Mouse (Mus musculus) lung, embryonic 15.5 days (tissue): ENCODE data around the gene Map1b. TPM values are rescaled to one million over a fixed set of nuclear protein-coding genes. Genes with fewer than 3 reads are reported as not detected.

Source experiments
- ATAC-seq: fragments of 200-750 bp; cut with Nextera tagmentation; 2 replicates; pipeline ENCODE4 v1.8.0; 2017; ENCODE audit warnings: moderate number of reproducible peaks, borderline replicate concordance; ENCODE audit not compliant: low FRiP score, low TSS enrichment; ENCODE audit errors: extremely low read depth
- H3K27ac ChIP-seq: fragments of 300-500 bp; sonication (generic); 2 replicates; pipeline ENCODE4 v1.5.1; 2015; ENCODE audit warnings: moderate library complexity, mild to moderate bottlenecking, inconsistent platforms
- H3K27me3 ChIP-seq: fragments of 300-500 bp; sonication (generic); 2 replicates; pipeline ENCODE4 v1.6.1; 2015; ENCODE audit warnings: inconsistent platforms
- H3K36me3 ChIP-seq: fragments of 300-500 bp; sonication (generic); 2 replicates; pipeline ENCODE4 v1.6.1; 2015; ENCODE audit warnings: inconsistent platforms
- H3K4me1 ChIP-seq: fragments of 300-500 bp; sonication (generic); 2 replicates; pipeline ENCODE4 v1.6.1; 2015; ENCODE audit warnings: inconsistent platforms
- H3K4me2 ChIP-seq: fragments of 300-500 bp; sonication (generic); 2 replicates; pipeline ENCODE4 v1.6.1; 2015; ENCODE audit warnings: inconsistent platforms, mild to moderate bottlenecking, moderate library complexity
- H3K4me3 ChIP-seq: fragments of 300-500 bp; sonication (generic); 2 replicates; pipeline ENCODE4 v1.5.1; 2015; ENCODE audit warnings: mild to moderate bottlenecking, inconsistent platforms
- H3K9ac ChIP-seq: fragments of 300-500 bp; sonication (generic); 2 replicates; pipeline ENCODE4 v1.6.1; 2015; ENCODE audit warnings: inconsistent platforms
- H3K9me3 ChIP-seq: fragments of 300-500 bp; sonication (generic); 2 replicates; pipeline ENCODE4 v1.6.1; 2016; ENCODE audit warnings: inconsistent platforms
- WGBS: fragments of 180-500 bp; shearing (Covaris S2); methylation state at CpG from one replicate; pipeline ENCODE4 v1.1.7; 2015; 5-methylcytosine and 5-hydroxymethylcytosine counted together
- polyA plus RNA-seq: library from polyadenylated mRNA; unstranded; fragments of >200 nt; fragmentation: Nextera tagmentation; extraction: Ambion mirVana; gene quantifications from 2 replicates; pipeline ENCODE4 v1.2.1, GENCODE M21; 2015

The Map1b gene
- polyA plus RNA-seq, 1 experiment from 2014 or later = 76.4 TPM

GRCm38 (mm10) chr13:99483433-99483832, 32.9 kb downstream of the Map1b start:
- Histone ChIP-seq H3K9me3 (no peaks in the 10 kb centered on the region), H3K27ac (peak overlapping the region; percentile 32; the same call in 1 of the 2 replicates), H3K4me2 (no peak overlapping the region), H3K9ac (no peak overlapping the region), H3K4me1 (peaks cover 17% of the 10 kb centered on the region), H3K27me3 (no peaks in the 10 kb centered on the region), H3K36me3 (no peaks in the 10 kb centered on the region), H3K4me3 (no peak overlapping the region)
- ATAC-seq = peak; percentile 71; the same call in 1 of the 2 replicates

- Histone ChIP-seq H3K27ac (peak overlapping the region; percentile 54), H3K36me3 (no peaks in the 10 kb centered on the region), H3K4me3 (no peak overlapping the region), H3K4me2 (0 out of 2 replicates have a peak overlapping the region, but pooled peaks have one; percentile 12), H3K9me3 (no peaks in the 10 kb centered on the region), H3K27me3 (no peaks in the 10 kb centered on the region), H3K9ac (no peak overlapping the region), H3K4me1 (peaks cover 23% of the 10 kb centered on the region)
- whole genome bisulfite sequencing = 10% methylated on average over 6 of the region's 6 CpGs
- ATAC-seq = no peak; the same call in 1 of the 2 replicates
Observed at GRCm38 (mm10) chr13:99475488-99475887, 40.9 kb downstream of the Map1b start.

GRCm38 (mm10) chr13:99475033-99475432, 41.3 kb downstream of the Map1b start:
- no peak for ATAC-seq
- H3K36me3 ChIP-seq = no peaks in the 10 kb centered on the region
- H3K27ac ChIP-seq = no peak overlapping the region
- H3K4me1 ChIP-seq = peaks cover 23% of the 10 kb centered on the region
- H3K4me2 ChIP-seq = no peak overlapping the region
- no peak overlapping the region for H3K4me3 ChIP-seq
- H3K9me3 ChIP-seq = no peaks in the 10 kb centered on the region
- H3K27me3 ChIP-seq = no peaks in the 10 kb centered on the region
- 20% methylated on average over 5 of the region's 5 CpGs for WGBS
- H3K9ac ChIP-seq = no peak overlapping the region

- ATAC-seq = peak; percentile 66; the same call in 1 of the 2 replicates
- no peaks in the 10 kb centered on the region for H3K36me3 ChIP-seq
- 64% methylated on average over 7 of the region's 7 CpGs for WGBS
- H3K9me3 ChIP-seq = no peaks in the 10 kb centered on the region
- H3K9ac ChIP-seq = no peak overlapping the region
- H3K27ac ChIP-seq = no peak overlapping the region
- no peak overlapping the region for H3K4me2 ChIP-seq
- peaks cover 23% of the 10 kb centered on the region for H3K4me1 ChIP-seq
- no peaks in the 10 kb centered on the region for H3K27me3 ChIP-seq
- no peak overlapping the region for H3K4me3 ChIP-seq
Observed at GRCm38 (mm10) chr13:99474108-99474507, 42.2 kb downstream of the Map1b start.

- no peaks in the 10 kb centered on the region for H3K36me3 ChIP-seq
- peaks cover 32% of the 10 kb centered on the region for H3K4me1 ChIP-seq
- no peak for ATAC-seq
- H3K4me3 ChIP-seq = no peak overlapping the region
- H3K9ac ChIP-seq = no peak overlapping the region
- H3K27me3 ChIP-seq = no peaks in the 10 kb centered on the region
- H3K9me3 ChIP-seq = no peaks in the 10 kb centered on the region
- H3K4me2 ChIP-seq = no peak overlapping the region
- 76% methylated on average over 9 of the region's 9 CpGs for WGBS
- H3K27ac ChIP-seq = no peak overlapping the region
Observed at GRCm38 (mm10) chr13:99472028-99472427, 44.3 kb downstream of the Map1b start.

GRCm38 (mm10) chr13:99470084-99470483, 46.3 kb downstream of the Map1b start:
- H3K36me3 ChIP-seq = no peaks in the 10 kb centered on the region
- 89% methylated on average over 7 of the region's 7 CpGs for WGBS
- H3K9me3 ChIP-seq = no peaks in the 10 kb centered on the region
- no peak for ATAC-seq
- no peaks in the 10 kb centered on the region for H3K27me3 ChIP-seq
- peaks cover 32% of the 10 kb centered on the region for H3K4me1 ChIP-seq
- H3K27ac ChIP-seq = no peak overlapping the region
- no peak overlapping the region for H3K4me3 ChIP-seq
- H3K9ac ChIP-seq = no peak overlapping the region
- no peak overlapping the region for H3K4me2 ChIP-seq

DNA sequence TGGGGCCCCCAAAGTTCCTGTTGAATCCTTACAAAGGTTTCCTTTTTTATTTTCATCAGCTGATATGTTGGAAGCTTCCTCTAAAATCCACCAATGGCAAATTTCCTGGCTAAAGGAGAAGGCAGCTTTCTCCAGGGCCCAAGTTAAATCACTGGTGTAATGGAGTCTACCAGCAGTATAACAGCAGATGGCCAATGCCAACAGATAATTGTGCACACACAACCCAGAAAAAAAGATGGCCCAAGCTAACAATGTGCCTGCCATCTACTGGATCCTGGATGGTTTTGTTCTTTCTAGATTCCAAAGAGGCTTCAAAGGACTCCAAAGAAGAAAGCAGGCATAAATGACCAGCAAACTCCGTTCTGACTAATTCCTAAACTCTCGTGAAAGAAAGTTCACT, 48.1 kb downstream of the Map1b start:
- Histone ChIP-seq H3K4me2 (no peak overlapping the region), H3K27me3 (no peaks in the 10 kb centered on the region), H3K36me3 (no peaks in the 10 kb centered on the region), H3K4me1 (peaks cover 20% of the 10 kb centered on the region), H3K9ac (no peak overlapping the region), H3K27ac (no peak overlapping the region; the same call in 1 of the 2 replicates), H3K9me3 (no peaks in the 10 kb centered on the region), H3K4me3 (no peak overlapping the region)
- ATAC-seq = no peak
- WGBS = 83% methylated on average over 2 of the region's 2 CpGs

GRCm38 (mm10) chr13:99466811-99467315, 49.5 kb downstream of the Map1b start:
- no peak overlapping the region for H3K27ac ChIP-seq
- no peaks in the 10 kb centered on the region for H3K36me3 ChIP-seq
- peaks cover 20% of the 10 kb centered on the region for H3K4me1 ChIP-seq
- H3K4me3 ChIP-seq = no peak overlapping the region
- no peak overlapping the region for H3K4me2 ChIP-seq
- 51% methylated on average over 6 of the region's 6 CpGs for WGBS
- no peak for ATAC-seq
- H3K9me3 ChIP-seq = no peaks in the 10 kb centered on the region
- H3K27me3 ChIP-seq = no peaks in the 10 kb centered on the region
- H3K9ac ChIP-seq = no peak overlapping the region

DNA sequence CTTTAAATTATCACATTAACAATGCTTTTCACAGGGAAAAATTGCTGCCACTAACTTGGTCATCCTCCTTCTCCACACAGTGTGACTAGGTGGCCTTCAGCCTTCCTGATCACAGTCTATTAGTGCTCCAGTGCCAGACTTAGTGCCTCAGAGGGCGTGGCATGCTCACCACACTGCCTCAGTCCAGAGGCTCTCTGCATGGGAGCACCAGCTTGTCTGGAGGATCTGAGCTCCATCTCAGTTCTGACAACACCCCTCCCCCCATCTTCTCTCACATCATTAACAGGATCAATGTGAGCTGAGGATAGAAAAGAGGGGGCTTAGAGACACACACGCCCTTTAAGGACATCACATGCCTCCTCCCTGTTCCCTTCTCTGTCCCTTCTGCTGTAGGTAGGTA, 50.3 kb downstream of the Map1b start:
- Histone ChIP-seq H3K9ac (no peak overlapping the region), H3K27me3 (no peaks in the 10 kb centered on the region), H3K4me1 (peaks cover 20% of the 10 kb centered on the region), H3K4me3 (no peak overlapping the region), H3K9me3 (no peaks in the 10 kb centered on the region), H3K4me2 (no peak overlapping the region), H3K27ac (no peak overlapping the region), H3K36me3 (no peaks in the 10 kb centered on the region)
- WGBS = 66% methylated on average over 2 of the region's 2 CpGs
- peak; percentile 39; the same call in 1 of the 2 replicates for ATAC-seq

GRCm38 (mm10) chr13:99464551-99464950, 51.8 kb downstream of the Map1b start:
- Histone ChIP-seq H3K4me3 (no peak overlapping the region), H3K9me3 (no peaks in the 10 kb centered on the region), H3K27me3 (no peaks in the 10 kb centered on the region), H3K4me2 (no peak overlapping the region), H3K4me1 (peaks cover 23% of the 10 kb centered on the region), H3K36me3 (no peaks in the 10 kb centered on the region), H3K27ac (no peak overlapping the region), H3K9ac (no peak overlapping the region)
- no peak for ATAC-seq
- WGBS = 64% methylated on average over 4 of the region's 4 CpGs

- 85% methylated on average over 4 of the region's 4 CpGs for WGBS
- Histone ChIP-seq H3K9ac (no peak overlapping the region), H3K4me2 (no peak overlapping the region), H3K4me3 (no peak overlapping the region), H3K36me3 (no peaks in the 10 kb centered on the region), H3K27ac (no peak overlapping the region), H3K27me3 (no peaks in the 10 kb centered on the region), H3K4me1 (peaks cover 22% of the 10 kb centered on the region), H3K9me3 (no peaks in the 10 kb centered on the region)
- ATAC-seq = no peak
Observed at GRCm38 (mm10) chr13:99461886-99462285, 54.5 kb downstream of the Map1b start.

- H3K27ac ChIP-seq = no peak overlapping the region
- H3K36me3 ChIP-seq = no peaks in the 10 kb centered on the region
- ATAC-seq = no peak
- H3K9me3 ChIP-seq = no peaks in the 10 kb centered on the region
- WGBS = 54% methylated on average over 4 of the region's 4 CpGs
- H3K4me3 ChIP-seq = no peak overlapping the region
- peaks cover 13% of the 10 kb centered on the region for H3K4me1 ChIP-seq
- no peaks in the 10 kb centered on the region for H3K27me3 ChIP-seq
- H3K4me2 ChIP-seq = no peak overlapping the region
- no peak overlapping the region for H3K9ac ChIP-seq
Observed at GRCm38 (mm10) chr13:99459612-99460011, 56.7 kb downstream of the Map1b start.
